Comparison of ENCODE assay signal across 29 mouse cellular contexts in the genomic region with DNA sequence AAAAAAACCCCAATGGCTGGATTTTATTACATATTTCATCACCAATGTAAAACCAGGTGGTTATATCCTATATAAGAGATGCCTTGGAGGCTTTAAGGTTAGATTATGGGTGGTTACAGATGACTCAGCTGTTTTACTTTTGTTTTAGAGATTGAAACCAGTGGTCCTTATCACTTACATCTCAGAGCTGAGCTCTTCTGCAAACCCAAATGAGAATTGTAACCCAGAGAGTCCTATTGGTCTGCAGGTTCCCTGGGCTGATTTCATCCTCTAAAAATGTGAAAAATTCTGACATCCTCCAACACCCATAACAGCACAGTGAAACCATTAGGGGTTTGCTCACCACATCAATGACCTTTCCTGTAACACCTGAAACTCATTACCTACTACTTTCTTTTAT. TPM values are rescaled to one million over a fixed set of nuclear protein-coding genes. Genes with fewer than 3 reads are reported as not detected.
DNase-seq lines count a peak whose midpoint lies in the region; ATAC-seq and TF ChIP-seq lines count a peak whose summit lies in the region.
"Had no signal": no experiment of that assay in that cellular context is flagged by ENCODE, and none has a peak within 500 bp of the region (broad histone marks: within the 10 kb centered on the region; RNA-seq: fewer than 3 reads in every experiment).

No protein-coding gene starts in this region.

- no peak overlapping the region for H3K9ac ChIP-seq in CH12.LX (ENCODE audit: insufficient read depth, low read depth)
- H3K9ac ChIP-seq in hindbrain, embryonic 14.5 days: no peak overlapping the region
- H3K9ac ChIP-seq: embryonic facial prominence, embryonic 13.5 days; forebrain, embryonic 12.5 days; forebrain, embryonic 15.5 days; heart, embryonic 13.5 days; hindbrain, embryonic 12.5 days had no signal

- no peak for ATAC-seq in hindbrain, embryonic 14.5 days (ENCODE audit: low FRiP score)
- ATAC-seq: forebrain, embryonic 15.5 days; hindbrain, embryonic 16.5 days; inflammation-experienced regulatory T-cells, adult 6 months; intestine, embryonic 16.5 days had no signal

- intact Hi-C loops in heart, postnatal 14 days (cut with DNase I): no loop called here

- TF ChIP-seq CTCF in CH12.LX (conservative IDR thresholded peaks at IDR 0.05 in 1 of 2, IDR thresholded peaks at IDR 0.05 in 1 of 2; ENCODE audit: low read depth in 2 of 2, low read length in 2 of 2): no peak

- peaks cover 0 to 8% of the 10 kb centered on the region in 2 experiments for H3K36me3 ChIP-seq in CH12.LX (replicated peaks in 1 of 2; ENCODE audit: control insufficient read depth in 1 of 2, insufficient read depth in 1 of 2, low read length in 1 of 2)
- no peaks in the 10 kb centered on the region for H3K36me3 ChIP-seq in hindbrain, embryonic 14.5 days (replicated peaks; ENCODE audit: control insufficient read depth, insufficient read depth)
- H3K36me3 ChIP-seq: embryonic facial prominence, embryonic 10.5 days; embryonic facial prominence, embryonic 13.5 days; forebrain, embryonic 12.5 days; forebrain, embryonic 15.5 days; heart, embryonic 10.5 days; heart, embryonic 13.5 days; hindbrain, embryonic 12.5 days had no signal

- 0 out of 2 replicates have a peak overlapping the region, but pooled peaks have one; percentile 56 for H3K4me2 ChIP-seq in CH12.LX (ENCODE audit: insufficient read depth, low read depth, poor library complexity, severe bottlenecking)
- no peak overlapping the region for H3K4me2 ChIP-seq in hindbrain, embryonic 14.5 days (replicated peaks)
- H3K4me2 ChIP-seq: embryonic facial prominence, embryonic 13.5 days; forebrain, embryonic 12.5 days; forebrain, embryonic 15.5 days; heart, embryonic 13.5 days; hindbrain, embryonic 12.5 days had no signal

- no peaks in the 10 kb centered on the region for H3K9me3 ChIP-seq in CH12.LX (replicated peaks; ENCODE audit: low read length)
- no peaks in the 10 kb centered on the region for H3K9me3 ChIP-seq in hindbrain, embryonic 14.5 days (ENCODE audit: control insufficient read depth, low read length)
- H3K9me3 ChIP-seq: embryonic facial prominence, embryonic 10.5 days; embryonic facial prominence, embryonic 13.5 days; forebrain, embryonic 12.5 days; forebrain, embryonic 15.5 days; heart, embryonic 10.5 days; heart, embryonic 13.5 days; hindbrain, embryonic 12.5 days had no signal

- dilution Hi-C loops in CH12.LX (cut with MboI; ENCODE audit: extremely low pct_ligation_motif_present, extremely low pct_unique_long_range_greater_than_20kb, low sequenced_read_pairs): no loop called here

- TF ChIP-seq EP300 in CH12.LX (IDR thresholded peaks at IDR 0.05; ENCODE audit: low read length): no peak

- H3K27me3 ChIP-seq in CH12.LX (replicated peaks): no peaks in the 10 kb centered on the region
- H3K27me3 ChIP-seq in hindbrain, embryonic 14.5 days (ENCODE audit: control insufficient read depth, insufficient read depth, low read length): no peaks in the 10 kb centered on the region
- H3K27me3 ChIP-seq: embryonic facial prominence, embryonic 13.5 days; forebrain, embryonic 12.5 days; forebrain, embryonic 15.5 days; heart, embryonic 13.5 days; hindbrain, embryonic 12.5 days had no signal

- no peak overlapping the region for H3K27ac ChIP-seq in CH12.LX (ENCODE audit: insufficient read depth, low read depth)
- no peak overlapping the region for H3K27ac ChIP-seq in hindbrain, embryonic 14.5 days
- H3K27ac ChIP-seq: embryonic facial prominence, embryonic 10.5 days; embryonic facial prominence, embryonic 13.5 days; forebrain, embryonic 12.5 days; forebrain, embryonic 15.5 days; heart, adult 2 months; heart, embryonic 10.5 days; heart, embryonic 13.5 days; hindbrain, embryonic 12.5 days had no signal

- DNase-seq in A20 (ENCODE audit: low read depth, low spot score) (peak; percentile 66), CH12.LX (ENCODE audit: extremely low read depth) (no peak)
- DNase-seq in Muller cell, postnatal 12 days (ENCODE audit: inconsistent ontology term): peak; percentile 14
- DNase-seq in induced T-regulatory cell, adult 2 months (ENCODE audit: low read depth): peak; percentile 72
- DNase-seq in layer of hippocampus, postnatal 14 days (ENCODE audit: low spot score in 2 of 2): no peak
- DNase-seq in heart, postnatal 14 days: no peak
- DNase-seq in hindbrain, embryonic 14.5 days (ENCODE audit: low spot score): no peak
- no peak for DNase-seq in cerebellum, adult 11-12 months
- DNase-seq: adrenal gland, postnatal 10 days; adrenal gland, postnatal 36 days; cerebellum, adult 2 months; cerebellum, adult 9-11 months; cerebellum, postnatal 25 days; embryo, embryonic 11 days; gastrocnemius, postnatal 10 days; gastrocnemius, postnatal 36 days; heart, adult 2 months; kidney, adult 18-20 months had no signal

- in situ Hi-C loops in CH12.LX (cut with MboI; ENCODE audit: low pct_ligation_motif_present, low pct_unique_long_range_greater_than_20kb, low sequenced_read_pairs): no loop called here

- TF ChIP-seq RAD21 in CH12.LX (IDR thresholded peaks at IDR 0.05; ENCODE audit: low read depth, low read length): no peak

- no peak for TF ChIP-seq POLR2A in CH12.LX (IDR thresholded peaks at IDR 0.05; ENCODE audit: low read depth, low read length)

- peaks cover 7 to 44% of the 10 kb centered on the region in 2 experiments; a peak in 3 of 4 replicates for H3K4me1 ChIP-seq in CH12.LX (ENCODE audit: control insufficient read depth in 1 of 2, insufficient read depth in 2 of 2)
- peaks cover 12% of the 10 kb centered on the region for H3K4me1 ChIP-seq in hindbrain, embryonic 14.5 days (replicated peaks; ENCODE audit: control insufficient read depth, insufficient read depth, low read length)

- H3K4me3 ChIP-seq in CH12.LX (replicated peaks in 1 of 3; ENCODE audit: low read depth in 2 of 3, low read length in 2 of 3, poor library complexity in 1 of 3): no peak overlapping the region
- no peak overlapping the region for H3K4me3 ChIP-seq in hindbrain, embryonic 14.5 days (replicated peaks; ENCODE audit: low read length)
- H3K4me3 ChIP-seq: embryonic facial prominence, embryonic 10.5 days; embryonic facial prominence, embryonic 13.5 days; erythroblast, embryonic 14.5 days; forebrain, embryonic 12.5 days; forebrain, embryonic 15.5 days; heart, adult 2 months; heart, embryonic 10.5 days; heart, embryonic 13.5 days; hindbrain, embryonic 12.5 days had no signal

- peaks cover 14% of the 10 kb centered on the region; the same call in 1 of the 2 replicates for H3K79me2 ChIP-seq in CH12.LX (replicated peaks; ENCODE audit: control insufficient read depth, extremely low read depth, insufficient read depth, poor library complexity, severe bottlenecking)

TF ChIP-seq in CH12.LX, 34 proteins besides CTCF, POLR2A, EP300 and RAD21:
- TF ChIP-seq ZNF384 (IDR thresholded peaks at IDR 0.05; ENCODE audit: low read depth, low read length): no peak
- TF ChIP-seq MAFK (IDR thresholded peaks at IDR 0.05; ENCODE audit: insufficient replicate concordance, low read length): peak; percentile 78

RNA-seq across cellular contexts. Expression of gene Fbxw7, which starts 6.2 kb away (rescaled TPM):
- total RNA-seq in CH12.LX (2012; rRNA removed) (28.5 and 32.5 TPM in 2 replicates), CH12.LX (2014; rRNA removed) (29.8 and 32.6 TPM in 2 replicates)
- polyA plus RNA-seq in CH12.LX (2012; ENCODE audit: insufficient read length, low read depth): 28.4 and 31.3 TPM in 2 replicates
- total RNA-seq in layer of hippocampus, postnatal 14 days (2021): 100 to 1,000 TPM; 119 to 135 TPM
- total RNA-seq in heart, postnatal 14 days (2021): 10 to 100 TPM; 45.8 to 51.6 TPM
- polyA plus RNA-seq in hindbrain, embryonic 14.5 days (2014; fragmentation: Nextera tagmentation; extraction: Ambion mirVana): 37.4 and 38.0 TPM in 2 replicates

Comparison
In these comparisons a context has a peak if more than half of its experiments do, and no peak if none do; other contexts are left out.
1. DNase-seq: peak in A20 (single experiment), Muller cell, postnatal 12 days (single experiment) and induced T-regulatory cell, adult 2 months (single experiment); none in CH12.LX (single experiment), layer of hippocampus, postnatal 14 days (0 of 2), heart, postnatal 14 days (0 of 2), hindbrain, embryonic 14.5 days (single experiment) and cerebellum, adult 11-12 months (single experiment).